Mouse (Mus musculus) neural tube, embryonic 11.5 days (tissue): Measurements from ENCODE around the gene St6gal1. TPM values are rescaled to one million over a fixed set of nuclear protein-coding genes. Genes with fewer than 3 reads are reported as not detected.

Source experiments
- ATAC-seq: fragments of 200-750 bp; cut with Nextera tagmentation; 2 replicates; pipeline ENCODE4 v1.8.0; 2017; ENCODE audit warnings: moderate number of reproducible peaks, mild to moderate bottlenecking, moderate TSS enrichment, moderate library complexity; ENCODE audit not compliant: insufficient read depth, low FRiP score, low TSS enrichment
- DNase-seq: peaks from one replicate; pipeline ENCODE4 v3.0.0-alpha.2; 2015; ENCODE audit warnings: low spot score
- H3K27ac ChIP-seq: fragments of 300-500 bp; sonication (generic); 2 replicates; pipeline ENCODE4 v1.5.1; 2014; ENCODE audit warnings: low read depth, mild to moderate bottlenecking, low read length
- H3K27me3 ChIP-seq: fragments of 300-500 bp; sonication (generic); 2 replicates; pipeline ENCODE4 v1.6.1; 2014; ENCODE audit warnings: mild to moderate bottlenecking, low read length, mixed read lengths; ENCODE audit not compliant: control insufficient read depth, insufficient read depth
- H3K36me3 ChIP-seq: fragments of 300-500 bp; sonication (generic); 2 replicates; pipeline ENCODE4 v1.6.1; 2014; ENCODE audit warnings: mild to moderate bottlenecking, low read length, moderate library complexity, mixed read lengths; ENCODE audit not compliant: control insufficient read depth, insufficient read depth
- H3K4me1 ChIP-seq: fragments of 300-500 bp; sonication (generic); 2 replicates; pipeline ENCODE4 v1.6.1; 2014; ENCODE audit warnings: low read length, mixed read lengths; ENCODE audit not compliant: control insufficient read depth, insufficient read depth
- H3K4me2 ChIP-seq: fragments of 300-500 bp; sonication (generic); 2 replicates; pipeline ENCODE4 v1.6.1; 2014; ENCODE audit warnings: low read depth, mild to moderate bottlenecking, moderate library complexity
- H3K4me3 ChIP-seq: fragments of 300-500 bp; sonication (generic); 2 replicates; pipeline ENCODE4 v1.5.1; 2014; ENCODE audit warnings: low read depth, low read length
- H3K9ac ChIP-seq: fragments of 300-500 bp; sonication (generic); 2 replicates; pipeline ENCODE4 v1.6.1; 2014; ENCODE audit warnings: mild to moderate bottlenecking, low read length
- H3K9me3 ChIP-seq: fragments of 300-500 bp; sonication (generic); 2 replicates; pipeline ENCODE4 v1.6.1; 2016; ENCODE audit warnings: low read length; ENCODE audit not compliant: control insufficient read depth
- WGBS: fragments of 180-500 bp; shearing (Covaris S2); extraction: QIAGEN DNeasy Blood & Tissue Kit; methylation state at CpG from one replicate; pipeline ENCODE4 v1.1.7; 2014; 5-methylcytosine and 5-hydroxymethylcytosine counted together
- polyA plus RNA-seq: library from polyadenylated mRNA; unstranded; fragments of >200 nt; fragmentation: Nextera tagmentation; extraction: Ambion mirVana; gene quantifications from 2 replicates; pipeline ENCODE4 v1.2.1, GENCODE M21; 2014

St6gal1 gene
- polyA plus RNA-seq, 1 experiment from 2014 or later = 39.7 TPM

GRCm38 (mm10) chr16:23185824-23186223 is 38.7 kb upstream of the St6gal1 start:
- Histone ChIP-seq H3K4me1 (no peaks in the 10 kb centered on the region), H3K4me3 (no peak overlapping the region), H3K9ac (no peak overlapping the region), H3K4me2 (no peak overlapping the region), H3K36me3 (no peaks in the 10 kb centered on the region), H3K27ac (no peak overlapping the region), H3K9me3 (no peaks in the 10 kb centered on the region), H3K27me3 (no peaks in the 10 kb centered on the region)
- WGBS = 83% methylated on average over 2 of the region's 2 CpGs
- ATAC-seq = no peak
- DNase-seq = no peak

DNA sequence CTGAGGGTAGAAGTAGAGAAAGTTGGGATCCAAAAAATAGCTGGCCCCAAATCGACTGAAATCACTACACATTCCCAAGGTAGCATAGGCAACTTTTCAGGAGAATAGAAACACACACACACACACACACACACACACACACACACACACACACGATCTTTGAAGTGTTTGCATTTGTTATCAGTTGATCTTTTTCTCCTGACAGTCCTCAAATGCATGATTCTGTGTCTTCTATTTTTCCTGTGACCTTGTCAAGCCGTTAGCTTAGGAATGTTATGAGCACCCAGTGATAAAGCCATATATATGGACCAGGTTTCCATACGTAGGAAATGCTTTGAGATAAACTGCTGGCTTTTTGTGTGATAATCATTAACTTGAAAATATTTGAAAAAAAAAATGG is 38.1 kb upstream of the St6gal1 start:
- DNase-seq (no peak), ATAC-seq (no peak)
- Histone ChIP-seq H3K4me3 (no peak overlapping the region), H3K27me3 (no peaks in the 10 kb centered on the region), H3K9me3 (no peaks in the 10 kb centered on the region), H3K4me2 (no peak overlapping the region), H3K9ac (no peak overlapping the region), H3K27ac (no peak overlapping the region), H3K4me1 (no peaks in the 10 kb centered on the region), H3K36me3 (no peaks in the 10 kb centered on the region)
- 80% methylated on average over 4 of the region's 4 CpGs for WGBS

DNA sequence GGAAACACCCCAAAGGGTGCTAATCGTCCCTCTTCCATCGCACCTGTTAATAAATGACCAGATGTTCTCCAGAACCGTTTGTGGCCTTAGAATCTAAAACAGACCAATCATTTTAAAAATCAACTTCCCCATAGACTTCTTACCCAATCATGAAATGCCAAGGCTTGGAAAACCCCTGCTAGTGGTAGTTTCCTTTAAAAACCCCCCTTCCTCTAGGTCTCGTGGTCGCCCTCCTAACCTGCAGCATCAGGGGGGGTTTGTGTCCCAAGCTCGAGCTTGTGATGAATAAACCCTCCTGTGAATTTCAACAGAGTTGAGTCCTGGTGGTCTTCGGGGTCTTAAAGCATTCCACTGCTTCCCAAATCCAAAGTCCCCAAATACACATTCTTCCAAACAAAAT is 36.6 kb upstream of the St6gal1 start:
- Histone ChIP-seq H3K36me3 (no peaks in the 10 kb centered on the region), H3K27me3 (no peaks in the 10 kb centered on the region), H3K4me1 (no peaks in the 10 kb centered on the region), H3K9ac (no peak overlapping the region), H3K27ac (no peak overlapping the region), H3K4me3 (no peak overlapping the region), H3K4me2 (no peak overlapping the region), H3K9me3 (no peaks in the 10 kb centered on the region)
- DNase-seq (no peak), ATAC-seq (no peak)
- 85% methylated on average over 7 of the region's 7 CpGs for WGBS

GRCm38 (mm10) chr16:23189612-23190011 is 34.9 kb upstream of the St6gal1 start:
- H3K9ac ChIP-seq = no peak overlapping the region
- no peaks in the 10 kb centered on the region for H3K4me1 ChIP-seq
- H3K9me3 ChIP-seq = no peaks in the 10 kb centered on the region
- no peak overlapping the region for H3K4me3 ChIP-seq
- WGBS = 77% methylated on average over 1 of the region's 1 CpGs
- ATAC-seq (no peak), DNase-seq (no peak)
- no peak overlapping the region for H3K27ac ChIP-seq
- no peak overlapping the region for H3K4me2 ChIP-seq
- no peaks in the 10 kb centered on the region for H3K36me3 ChIP-seq
- H3K27me3 ChIP-seq = no peaks in the 10 kb centered on the region

- Histone ChIP-seq H3K9ac (no peak overlapping the region), H3K27me3 (no peaks in the 10 kb centered on the region), H3K9me3 (no peaks in the 10 kb centered on the region), H3K4me1 (no peaks in the 10 kb centered on the region), H3K36me3 (no peaks in the 10 kb centered on the region), H3K4me3 (no peak overlapping the region), H3K4me2 (no peak overlapping the region), H3K27ac (no peak overlapping the region)
- DNase-seq (no peak), ATAC-seq (no peak)
- 84% methylated on average over 9 of the region's 9 CpGs for WGBS
Measured at GRCm38 (mm10) chr16:23191560-23192242, 32.8 kb upstream of the St6gal1 start.

GRCm38 (mm10) chr16:23195618-23196017 is 28.9 kb upstream of the St6gal1 start:
- no peak overlapping the region for H3K27ac ChIP-seq
- no peak overlapping the region for H3K9ac ChIP-seq
- no peak for DNase-seq
- no peaks in the 10 kb centered on the region for H3K4me1 ChIP-seq
- H3K4me2 ChIP-seq = no peak overlapping the region
- H3K27me3 ChIP-seq = no peaks in the 10 kb centered on the region
- WGBS = 87% methylated on average over 7 of the region's 7 CpGs
- no peaks in the 10 kb centered on the region for H3K9me3 ChIP-seq
- no peaks in the 10 kb centered on the region for H3K36me3 ChIP-seq
- H3K4me3 ChIP-seq = no peak overlapping the region
- ATAC-seq = no peak

DNA sequence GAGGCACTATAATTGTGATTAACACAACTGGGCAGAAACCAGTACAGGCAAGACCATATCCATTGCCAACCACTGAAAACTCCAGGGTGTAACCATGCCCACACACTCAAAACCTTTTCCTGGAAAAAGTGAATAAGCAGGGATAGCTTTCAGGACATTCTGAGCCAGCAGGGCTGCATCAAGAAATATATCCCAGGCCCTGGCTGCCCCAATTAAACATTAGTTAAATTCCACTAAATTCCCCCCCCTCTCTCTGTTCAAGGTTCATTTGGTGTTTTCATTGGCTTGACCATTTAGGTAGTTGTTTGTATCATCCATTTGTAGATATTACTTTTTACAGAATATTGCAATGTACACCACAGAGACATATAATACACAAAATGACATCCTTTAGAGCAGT is 28.2 kb upstream of the St6gal1 start:
- no peaks in the 10 kb centered on the region for H3K36me3 ChIP-seq
- no peak overlapping the region for H3K4me2 ChIP-seq
- H3K4me3 ChIP-seq = no peak overlapping the region
- no peaks in the 10 kb centered on the region for H3K27me3 ChIP-seq
- ATAC-seq = no peak
- DNase-seq = no peak
- H3K27ac ChIP-seq = no peak overlapping the region
- H3K4me1 ChIP-seq = no peaks in the 10 kb centered on the region
- H3K9me3 ChIP-seq = no peaks in the 10 kb centered on the region
- no peak overlapping the region for H3K9ac ChIP-seq

DNA sequence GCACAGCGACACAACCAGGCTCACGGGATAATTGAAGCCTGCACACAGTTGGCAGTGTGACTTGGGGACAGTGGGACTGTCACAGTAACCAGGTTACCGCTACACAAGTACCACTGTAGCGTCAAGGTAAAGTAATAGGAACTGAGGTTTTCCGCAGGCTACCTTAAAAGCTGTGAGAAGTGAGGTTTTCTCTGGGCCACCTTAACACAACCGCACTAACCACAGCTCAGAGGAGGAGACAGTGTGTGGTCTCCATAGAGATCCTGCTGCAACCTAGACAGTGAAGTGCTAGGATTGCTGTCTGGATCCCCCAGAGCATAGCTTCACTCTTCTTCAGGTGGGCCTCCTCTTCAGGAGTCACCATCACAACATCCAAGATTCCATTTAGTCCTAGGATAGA is 27.7 kb upstream of the St6gal1 start:
- no peak for ATAC-seq
- no peak overlapping the region for H3K9ac ChIP-seq
- no peak overlapping the region for H3K4me3 ChIP-seq
- no peaks in the 10 kb centered on the region for H3K9me3 ChIP-seq
- H3K4me1 ChIP-seq = no peaks in the 10 kb centered on the region
- no peaks in the 10 kb centered on the region for H3K27me3 ChIP-seq
- no peaks in the 10 kb centered on the region for H3K36me3 ChIP-seq
- H3K4me2 ChIP-seq = no peak overlapping the region
- 90% methylated on average over 6 of the region's 6 CpGs for WGBS
- no peak overlapping the region for H3K27ac ChIP-seq
- no peak for DNase-seq

DNA sequence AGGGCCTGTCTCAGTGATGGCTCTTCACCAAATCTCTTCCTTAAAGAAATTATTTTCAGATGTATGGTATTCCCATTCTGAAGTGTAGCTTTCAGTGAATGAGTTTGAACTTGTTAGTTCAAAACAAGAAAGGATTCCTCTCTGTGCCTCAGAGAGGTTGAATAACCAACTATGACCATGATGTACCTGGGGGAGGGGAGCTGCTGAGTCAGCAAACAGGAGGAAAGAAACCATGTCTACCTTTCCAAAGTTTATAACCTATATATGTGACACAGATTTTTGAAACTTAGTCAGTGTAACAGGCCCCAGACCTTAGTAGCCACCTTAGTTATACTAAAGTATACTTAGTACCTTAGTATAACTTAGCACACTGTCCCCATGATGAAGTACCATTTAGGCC is 23.0 kb upstream of the St6gal1 start:
- H3K27ac ChIP-seq = no peak overlapping the region
- H3K27me3 ChIP-seq = no peaks in the 10 kb centered on the region
- H3K4me3 ChIP-seq = no peak overlapping the region
- no peaks in the 10 kb centered on the region for H3K9me3 ChIP-seq
- ATAC-seq (no peak), DNase-seq (no peak)
- H3K9ac ChIP-seq = no peak overlapping the region
- no peaks in the 10 kb centered on the region for H3K4me1 ChIP-seq
- H3K36me3 ChIP-seq = no peaks in the 10 kb centered on the region
- H3K4me2 ChIP-seq = no peak overlapping the region
